Mouse (Mus musculus) small intestine, adult 2 months (tissue): ENCODE data around the gene Il2rb.

Source experiments
- CTCF ChIP-seq: fragments of 200-500 bp; IDR thresholded peaks from 2 replicates; pipeline ENCODE4 v1.5.1; 2012; ENCODE audit warnings: low read depth, mild to moderate bottlenecking, control low read depth, inconsistent platforms, low read length, moderate library complexity, mixed read lengths; ENCODE audit not compliant: insufficient replicate concordance, insufficient read length; ENCODE audit errors: extremely low read depth
- POLR2A ChIP-seq: fragments of 200-500 bp; IDR thresholded peaks from 2 replicates; pipeline ENCODE4 v1.6.1; 2012; ENCODE audit warnings: low read depth, mild to moderate bottlenecking, control low read depth, inconsistent platforms, low read length, moderate library complexity

DNA sequence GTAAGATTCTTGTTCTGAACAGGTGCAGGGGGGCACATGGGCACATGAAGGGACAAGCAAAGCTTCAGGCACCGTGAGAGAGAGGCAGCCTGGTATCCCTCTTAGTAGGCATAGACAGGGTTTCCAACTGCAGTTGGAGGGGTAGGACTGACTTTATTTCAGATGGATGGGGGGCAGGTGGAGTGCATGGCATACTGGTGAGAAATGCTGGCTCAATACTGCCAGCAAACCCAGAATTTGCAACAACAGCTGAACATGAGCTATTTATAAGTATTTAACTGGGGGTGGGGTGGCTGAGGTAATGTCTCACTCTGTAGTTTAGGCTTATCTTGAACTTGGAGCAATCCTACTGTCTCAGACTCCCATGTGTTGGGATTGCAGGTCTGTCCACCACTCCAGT, 8.9 kb upstream of the Il2rb start:
- TF ChIP-seq POLR2A (no peak), CTCF (no peak)
